Mouse (Mus musculus) megakaryocyte-erythroid progenitor cell, adult 5-6 weeks (primary cell): ENCODE data around the gene Msh5. TPM values are rescaled to one million over a fixed set of nuclear protein-coding genes. Genes with fewer than 3 reads are reported as not detected.
A peak's percentile ranks its signal among the peaks of the same experiment; 100 is the strongest.

Experiments
- ATAC-seq: replicated peaks from 2 replicates; pipeline ENCODE4 v1.8.0; 2016; ENCODE audit warnings: mild to moderate bottlenecking, inconsistent platforms; ENCODE audit not compliant: severe bottlenecking, poor library complexity, low FRiP score, low TSS enrichment
- total RNA-seq, 2 experiments: library from RNA; stranded (forward) in 1 of 2; stranded (reverse) in 1 of 2; fragments of 200-1000, 215-1000 nt in 1 of 2; fragments of >200 nt in 1 of 2; fragmentation: Nextera tagmentation in 1 of 2; gene quantifications; 2 replicates each; pipeline ENCODE4 v1.2.3; 2014 to 2017

The Msh5 gene
- total RNA-seq (2014; fragmentation: Nextera tagmentation) (10.0 and 10.6 TPM in 2 replicates), total RNA-seq (2017) (2.4 and 3.1 TPM in 2 replicates)

GRCm38 (mm10) chr17:35046681-35047455 lies at the start of gene Msh5:
Msh5 (minus strand) TSS chr17:35046745.
- ATAC-seq, result peak; percentile 86

GRCm38 (mm10) chr17:35094475-35095365 lies 48.2 kb upstream of the Msh5 start:
- no peak for ATAC-seq

- ATAC-seq, result no peak
Measured at GRCm38 (mm10) chr17:35092403-35093198, 46.1 kb upstream of the Msh5 start.

- peak; percentile 84 for ATAC-seq
Measured at GRCm38 (mm10) chr17:35090166-35090932, 43.8 kb upstream of the Msh5 start.

- ATAC-seq, result peak; percentile 86
Measured at GRCm38 (mm10) chr17:35088825-35089644, 42.5 kb upstream of the Msh5 start, which contains the start of gene Abhd16a. Abhd16a (plus strand) TSS chr17:35089263.

GRCm38 (mm10) chr17:35088151-35088550 lies 41.6 kb upstream of the Msh5 start:
- ATAC-seq, result no peak

- ATAC-seq, result no peak
Measured at GRCm38 (mm10) chr17:35085208-35085865, 38.8 kb upstream of the Msh5 start, which contains the start of gene Ly6g6f. Ly6g6f (minus strand) TSS chr17:35085610.

- ATAC-seq, result no peak
Measured at GRCm38 (mm10) chr17:35083929-35084497, 37.5 kb upstream of the Msh5 start.

GRCm38 (mm10) chr17:35082841-35083576 lies 36.5 kb upstream of the Msh5 start:
- no peak for ATAC-seq

- no peak for ATAC-seq
Measured at GRCm38 (mm10) chr17:35080710-35081109, 34.2 kb upstream of the Msh5 start.

GRCm38 (mm10) chr17:35080248-35080647 lies 33.7 kb upstream of the Msh5 start:
- peak; percentile 29 for ATAC-seq

GRCm38 (mm10) chr17:35079778-35080177 lies 33.2 kb upstream of the Msh5 start:
- ATAC-seq, result peak; percentile 93

GRCm38 (mm10) chr17:35077786-35078233 lies 31.3 kb upstream of the Msh5 start, which contains the start of gene Ly6g6d:
Ly6g6d (minus strand) TSS chr17:35078065.
- no peak for ATAC-seq

- no peak for ATAC-seq
Measured at GRCm38 (mm10) chr17:35077285-35077684, 30.7 kb upstream of the Msh5 start.

- ATAC-seq, result no peak
Measured at GRCm38 (mm10) chr17:35076507-35077176, 30.1 kb upstream of the Msh5 start, which contains the start of gene Ly6g6e. Ly6g6e (plus strand) TSS chr17:35076902.

GRCm38 (mm10) chr17:35074097-35074496 lies 27.6 kb upstream of the Msh5 start:
- ATAC-seq, result no peak
